ENCODE assay signal across 23 mouse cellular contexts in the genomic region with DNA sequence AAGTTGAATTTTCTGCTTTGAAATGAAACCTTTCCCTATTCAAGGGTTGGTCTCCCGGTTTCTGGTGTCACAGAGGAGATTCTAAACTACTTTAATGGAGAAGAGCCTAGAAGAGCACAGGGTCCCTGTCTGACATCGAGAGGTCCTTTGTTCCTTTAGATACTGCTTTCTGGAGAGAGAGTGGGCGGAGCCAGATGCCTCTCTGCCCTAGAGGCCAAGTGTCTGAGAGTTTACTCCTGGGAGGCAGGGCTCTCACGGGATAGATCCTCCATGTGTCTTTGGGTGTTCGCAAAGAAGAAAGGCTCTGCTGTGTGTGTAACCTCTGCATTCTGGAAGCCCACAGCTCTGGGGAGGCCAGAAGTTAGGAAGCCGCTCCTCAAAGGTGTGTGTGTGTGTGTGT.
DNase-seq lines count a peak whose midpoint lies in the region; ATAC-seq and TF ChIP-seq lines count a peak whose summit lies in the region.
"Had no signal": no experiment of that assay in that cellular context is flagged by ENCODE, and none has a peak within 500 bp of the region (broad histone marks: within the 10 kb centered on the region; RNA-seq: fewer than 3 reads in every experiment).

No protein-coding gene starts in this region.

- no peak overlapping the region for H3K4me3 ChIP-seq in layer of hippocampus, adult 2 months
- H3K4me3 ChIP-seq: heart, embryonic 12.5 days; hindbrain, embryonic 13.5 days; liver, embryonic 13.5 days; stomach, embryonic 15.5 days had no signal

- ATAC-seq in inflammation-experienced regulatory T-cells, adult 6 months, result no peak
- ATAC-seq: CD4-positive, CD25-positive, alpha-beta regulatory T cell, adult 4 months had no signal

- DNase-seq in embryo, embryonic 11 days, result peak; percentile 26
- DNase-seq in embryo, embryonic 9.5 days (ENCODE audit: extremely low spot score), result no peak
- DNase-seq in layer of hippocampus, adult 2 months (ENCODE audit: low spot score in 2 of 2), result no peak
- DNase-seq in layer of hippocampus, postnatal 36 days, result no peak
- DNase-seq in 3T3-L1 (ENCODE audit: low read depth, low spot score), result peak; percentile 28
- peak; percentile 65 for DNase-seq in R1 (ENCODE audit: low read depth, low spot score)
- DNase-seq in left cerebral cortex, adult 8-10 months (ENCODE audit: low spot score in 2 of 2), result no peak
- DNase-seq: cerebellum, adult 9-10 months; gastrocnemius, postnatal 10 days; heart, adult 11 months; heart, postnatal 10 days; kidney, adult 2 months; liver, embryonic 13.5 days; lung, adult 2 months; midbrain, embryonic 14.5 days; thymus, adult 2 months; thymus, postnatal 4 days had no signal

- peak overlapping the region; percentile 24; the same call in 1 of the 2 replicates for H3K27ac ChIP-seq in layer of hippocampus, adult 2 months
- H3K27ac ChIP-seq: hindbrain, embryonic 13.5 days; kidney, postnatal 0 days; liver, embryonic 13.5 days; stomach, embryonic 15.5 days had no signal

- no peak for TF ChIP-seq CTCF in layer of hippocampus, adult 2 months (conservative IDR thresholded peaks at IDR 0.05)

Comparison
In these comparisons a context has a peak if more than half of its experiments do, and no peak if none do; other contexts are left out.
1. DNase-seq: peak in embryo, embryonic 11 days (single experiment), 3T3-L1 (single experiment) and R1 (single experiment); none in embryo, embryonic 9.5 days (single experiment), layer of hippocampus, adult 2 months (0 of 2), layer of hippocampus, postnatal 36 days (0 of 2) and left cerebral cortex, adult 8-10 months (0 of 2).